Mouse (Mus musculus) layer of hippocampus, postnatal 10 days (tissue): ENCODE measurements at regions not wholly inside any gene's neighbourhood (a gene's known extent, or its start where the extent isn't known, plus 50 kb on each side); places are given as distances from the start of the nearest gene placed in this dataset.
A peak's percentile ranks its signal among the peaks of the same experiment; 100 is the strongest.

ENCODE experiments used
- DNase-seq, 2 experiments: peaks; one replicate each; pipeline ENCODE4 v3.0.0; 2021; ENCODE audit warnings: low spot score in 2 of 2

DNA sequence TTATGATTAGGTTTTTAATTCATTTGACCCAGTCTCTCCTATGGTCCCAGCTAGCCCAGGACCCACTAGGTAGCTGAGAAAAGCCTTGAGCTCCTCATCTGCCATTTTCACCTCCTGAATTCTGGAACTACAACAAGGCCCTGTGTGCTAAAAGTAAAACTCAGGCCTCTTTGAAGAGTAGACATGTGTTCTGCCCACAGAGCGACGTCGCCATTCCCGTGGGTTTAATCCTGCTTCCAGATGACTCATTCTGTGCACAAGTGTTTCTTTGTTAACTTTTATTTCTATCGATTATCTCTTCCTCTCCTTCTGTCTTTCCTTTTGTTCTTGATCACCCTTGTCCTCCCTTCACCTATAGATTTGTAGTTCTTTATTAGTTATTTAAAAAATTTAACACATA, 1046.7 kb upstream of the Apob start:
- no peak for DNase-seq

DNA sequence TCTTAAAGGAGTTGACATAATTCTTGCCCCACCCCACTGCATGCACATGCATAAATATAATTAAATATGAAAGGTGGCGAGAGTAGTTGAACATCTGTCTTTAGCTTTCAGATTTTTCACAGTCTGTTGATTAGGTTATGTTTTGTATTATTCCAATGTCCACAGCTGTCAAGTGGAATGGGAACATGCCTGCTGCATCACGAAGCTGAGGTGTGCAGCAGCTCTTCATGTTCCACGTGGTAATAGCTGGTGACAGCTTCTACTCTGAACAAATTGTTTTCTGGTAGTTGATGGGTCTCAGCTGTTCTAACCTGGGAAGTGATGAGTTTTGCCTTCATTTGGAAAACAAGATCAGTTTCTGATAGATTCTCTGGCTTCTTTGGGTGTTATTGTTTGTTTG, 1020.8 kb upstream of the Apob start:
- DNase-seq = no peak

DNA sequence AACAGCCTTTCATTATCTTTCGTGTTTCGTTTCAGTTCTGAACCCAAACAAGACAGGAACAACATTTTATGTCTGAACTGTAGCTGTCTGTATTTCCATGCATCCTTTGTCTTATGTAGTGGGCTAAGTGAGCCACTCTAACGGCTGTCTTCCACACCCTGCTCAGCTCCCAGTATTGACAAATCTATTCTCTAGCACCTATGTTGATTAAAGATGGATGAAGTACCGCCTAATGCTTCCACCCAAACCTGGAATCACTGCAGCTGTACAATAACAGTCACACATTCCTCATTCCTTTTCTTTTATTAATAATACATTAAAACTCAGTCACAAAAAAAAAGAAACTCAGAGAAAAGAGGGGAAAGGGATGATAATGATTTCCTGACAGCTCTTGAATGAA, 992.8 kb upstream of the Apob start:
- no peak for DNase-seq

GRCm38 (mm10) chr12:7028447-7028846, 949.0 kb upstream of the Apob start:
- no peak for DNase-seq

DNA sequence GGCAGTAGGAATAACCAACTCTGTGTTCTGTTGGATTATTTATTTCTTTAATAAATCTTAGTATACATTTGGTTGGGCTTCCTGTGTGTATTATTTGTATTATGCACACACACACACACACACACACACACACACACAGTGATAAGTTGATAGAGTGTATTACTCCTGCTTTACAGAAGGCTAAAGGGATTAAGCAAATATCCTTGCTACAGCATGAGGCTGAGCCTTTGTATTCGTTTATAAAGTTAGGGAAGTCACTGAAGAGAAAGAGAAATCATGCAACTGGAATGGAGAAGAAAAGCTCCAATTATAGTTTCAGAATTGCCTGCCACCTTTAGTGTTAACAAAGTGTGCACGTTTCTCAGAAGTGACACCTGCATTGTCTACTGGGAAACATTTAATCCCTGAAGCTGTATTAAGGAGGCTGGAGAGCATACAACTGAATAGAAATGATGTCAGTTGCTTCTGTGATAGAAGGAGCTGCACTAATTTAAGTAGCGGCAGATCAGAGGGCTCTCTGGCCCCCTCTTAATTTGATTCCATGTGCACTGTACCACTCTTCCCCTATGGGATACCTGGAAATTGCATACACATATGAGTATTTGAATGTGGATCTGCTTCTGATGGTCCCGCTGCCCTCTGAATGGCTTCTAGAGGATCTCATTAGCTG, 947.9 kb upstream of the Apob start:
- no peak for DNase-seq

DNA sequence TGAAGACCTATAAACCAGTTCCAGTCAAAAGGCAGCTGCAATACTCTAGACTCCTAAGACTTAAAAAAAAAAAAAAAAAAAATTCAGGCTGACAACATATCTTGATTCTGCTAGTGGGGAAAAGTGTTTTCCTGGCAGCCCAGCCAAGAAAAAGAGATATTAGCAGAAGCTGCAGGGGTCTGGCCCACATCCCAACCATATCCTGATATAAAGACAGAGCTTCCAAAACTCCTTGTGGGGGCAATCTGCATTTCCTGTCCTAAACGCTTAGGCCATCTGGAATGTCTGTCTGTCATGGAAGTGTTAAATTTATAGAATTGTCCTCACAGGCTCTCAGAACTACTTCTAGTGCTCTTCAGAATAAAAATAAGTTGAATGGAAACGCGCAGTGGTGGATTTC, 926.7 kb upstream of the Apob start:
- DNase-seq = no peak

DNA sequence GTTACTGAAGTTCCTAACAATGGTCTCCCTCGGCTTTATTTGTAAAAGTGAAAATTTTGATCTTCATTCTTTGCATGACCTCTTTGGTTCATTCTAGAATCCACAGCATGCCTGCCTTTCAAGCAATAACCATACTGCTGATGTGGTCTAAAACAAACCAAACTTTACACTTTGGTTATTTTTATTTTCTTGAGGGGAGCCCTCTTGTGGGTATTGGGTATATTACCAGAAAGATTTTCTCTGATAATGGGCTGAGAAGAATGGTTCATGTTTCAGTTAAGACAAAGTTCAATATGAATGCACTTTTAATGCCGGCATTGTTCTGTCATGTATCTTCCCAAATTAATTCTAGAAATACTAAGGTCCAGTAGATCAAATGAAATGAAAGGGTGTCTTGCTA, 922.9 kb upstream of the Apob start:
- DNase-seq = no peak

DNA sequence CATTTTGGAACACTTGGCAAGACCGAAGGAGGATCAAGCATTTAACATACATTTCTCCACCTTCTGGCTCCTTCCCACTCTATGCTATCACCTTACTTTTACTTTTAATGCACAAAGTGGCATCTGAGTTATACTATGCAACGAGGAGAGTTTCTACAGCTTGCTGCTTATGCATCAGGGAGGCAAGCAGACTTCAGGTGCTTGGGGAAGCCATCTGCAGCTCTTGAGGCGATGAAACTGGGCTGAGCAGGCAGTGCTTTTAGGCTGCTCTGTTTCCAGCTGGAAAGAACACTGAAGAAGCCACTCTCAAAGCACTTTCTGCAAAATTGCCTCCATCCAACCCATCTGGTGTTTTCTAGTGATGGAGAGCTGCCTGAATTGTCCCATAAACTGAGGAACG, 882.9 kb upstream of the Apob start:
- peak; percentile 9 to 15 for DNase-seq

DNA sequence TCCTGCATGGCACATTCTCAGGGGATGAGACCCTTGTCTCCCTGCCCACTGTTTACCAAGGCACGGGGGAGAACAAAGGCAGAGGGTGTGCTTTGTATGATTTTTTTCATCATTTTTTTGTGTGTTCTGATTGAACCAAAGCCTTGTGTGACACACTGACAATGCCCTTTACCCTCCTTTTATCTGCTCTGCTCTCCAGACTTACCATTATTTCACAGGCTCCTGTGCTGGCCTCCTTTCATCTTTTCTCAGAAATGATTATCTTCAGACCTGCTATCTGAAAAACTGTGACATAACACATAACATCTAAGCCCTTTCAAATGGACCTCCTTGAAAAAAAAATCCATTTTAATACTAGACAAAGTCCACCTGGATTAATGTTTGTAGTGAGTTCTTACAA, 882.0 kb upstream of the Apob start:
- DNase-seq = no peak

DNA sequence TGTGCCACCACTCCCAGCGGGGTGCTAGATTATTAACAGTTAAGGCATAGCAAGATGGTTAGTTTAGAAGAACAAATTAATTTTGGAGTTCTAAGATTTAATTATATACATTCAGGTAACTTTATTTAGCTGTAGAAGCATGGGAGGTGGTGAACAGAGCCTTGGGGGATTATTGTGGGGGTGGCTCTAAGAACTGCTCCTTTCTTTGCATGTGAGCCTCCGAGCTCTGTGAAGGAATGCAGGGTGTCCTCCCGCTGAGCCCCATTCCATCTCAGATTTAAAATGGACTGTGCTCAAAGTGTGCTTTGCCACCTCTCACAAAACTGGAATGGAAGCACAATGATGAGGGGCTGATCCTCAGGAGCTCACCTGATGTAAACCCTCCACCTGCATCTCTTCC, 881.2 kb upstream of the Apob start:
- DNase-seq = no peak

DNA sequence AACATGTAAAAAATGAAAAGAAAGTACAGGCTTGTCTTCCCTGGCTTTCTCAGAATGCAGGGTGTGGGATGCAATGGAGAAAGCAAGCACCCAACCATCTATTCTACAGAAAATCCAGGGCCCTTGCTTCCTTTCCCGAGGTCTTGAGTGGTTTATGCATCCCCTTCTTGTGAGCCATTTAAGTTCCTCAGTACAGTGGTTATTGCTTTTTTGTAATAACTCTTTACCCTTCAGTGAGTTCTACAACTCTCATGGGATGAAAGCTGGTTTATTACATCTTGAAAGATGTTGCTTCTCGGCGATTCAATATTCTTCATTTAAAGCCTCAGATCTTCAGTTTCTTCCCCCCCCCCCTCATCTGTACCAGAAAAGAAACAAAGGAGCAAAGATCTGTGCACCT, 838.4 kb upstream of the Apob start:
- DNase-seq = no peak
